Mouse (Mus musculus): Measurements from ENCODE around the gene B4galt7.

DNA sequence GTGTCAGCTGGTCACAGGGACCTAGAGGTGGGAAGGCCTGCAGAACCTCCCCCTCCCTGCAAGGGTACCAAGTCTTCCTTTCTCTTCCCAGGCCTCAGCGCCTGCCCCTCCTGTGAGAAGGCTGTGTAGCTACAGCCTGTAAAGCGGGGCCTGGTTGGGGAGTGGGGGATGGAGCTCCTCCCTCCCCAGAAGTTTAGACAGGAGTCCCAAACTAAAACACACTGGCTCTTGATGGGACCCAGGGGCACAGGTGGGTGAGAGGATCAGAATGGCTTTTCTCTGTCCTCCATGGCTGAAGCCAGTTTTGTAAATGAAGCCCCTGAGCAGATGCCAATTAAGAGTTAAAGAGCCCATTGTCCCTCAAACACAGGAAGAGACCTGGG, 7.9 kb downstream of the B4galt7 start:
- no peak for TF ChIP-seq POLR2A (IDR thresholded peaks at IDR 0.05; ENCODE audit: extremely low read depth, insufficient read depth, low read length)
- TF ChIP-seq CTCF (IDR thresholded peaks at IDR 0.05; ENCODE audit: low read depth, low read length): no peak
